Mouse (Mus musculus) spleen, adult 2 months (tissue): Measurements from ENCODE around the gene Zmynd15.

Experiments
- CTCF ChIP-seq: fragments of 200-500 bp; IDR thresholded peaks from 2 replicates; pipeline ENCODE4 v1.5.1; 2011; ENCODE audit warnings: mild to moderate bottlenecking, inconsistent platforms; ENCODE audit not compliant: insufficient read depth, insufficient read length, insufficient replicate concordance; ENCODE audit errors: extremely low read depth
- POLR2A ChIP-seq: fragments of 200-500 bp; IDR thresholded peaks from 2 replicates; pipeline ENCODE4 v1.6.1; 2011; ENCODE audit warnings: low read depth, low read length, inconsistent platforms

DNA sequence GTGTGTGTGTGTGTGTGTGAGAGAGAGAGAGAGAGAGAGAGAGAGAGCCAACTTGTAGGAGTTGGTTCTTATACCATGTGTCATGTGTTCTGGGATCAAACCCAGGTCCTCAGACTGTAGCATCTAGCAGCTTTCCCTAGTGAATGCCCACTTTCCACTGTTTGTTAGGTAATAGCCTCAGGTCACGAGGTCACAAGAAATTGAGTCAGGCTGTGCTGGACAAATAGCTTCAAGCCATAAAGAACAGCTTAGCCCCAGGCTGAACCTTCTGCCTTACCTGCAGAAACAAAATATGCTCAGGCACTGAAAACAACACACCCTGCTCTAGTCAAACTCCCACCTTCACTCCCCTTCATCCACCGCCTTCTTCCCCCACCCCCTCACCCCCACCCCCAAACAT, 52.0 kb downstream of the Zmynd15 start:
- no peak for TF ChIP-seq POLR2A
- no peak for TF ChIP-seq CTCF
